Mouse (Mus musculus) kidney, adult 2 months (tissue): ENCODE measurements around the gene Ugt1a2.

Source experiments
- CTCF ChIP-seq: fragments of 200-500 bp; conservative IDR thresholded peaks from 2 replicates; pipeline ENCODE4 v1.5.1; 2011; ENCODE audit warnings: low read depth, mild to moderate bottlenecking, control low read depth, low read length, moderate library complexity, mixed read lengths; ENCODE audit not compliant: insufficient read depth, insufficient read length
- POLR2A ChIP-seq: fragments of 200-500 bp; IDR thresholded peaks from one replicate; pipeline ENCODE4 v1.6.1; 2011; ENCODE audit warnings: low read depth, low read length, control low read depth

DNA sequence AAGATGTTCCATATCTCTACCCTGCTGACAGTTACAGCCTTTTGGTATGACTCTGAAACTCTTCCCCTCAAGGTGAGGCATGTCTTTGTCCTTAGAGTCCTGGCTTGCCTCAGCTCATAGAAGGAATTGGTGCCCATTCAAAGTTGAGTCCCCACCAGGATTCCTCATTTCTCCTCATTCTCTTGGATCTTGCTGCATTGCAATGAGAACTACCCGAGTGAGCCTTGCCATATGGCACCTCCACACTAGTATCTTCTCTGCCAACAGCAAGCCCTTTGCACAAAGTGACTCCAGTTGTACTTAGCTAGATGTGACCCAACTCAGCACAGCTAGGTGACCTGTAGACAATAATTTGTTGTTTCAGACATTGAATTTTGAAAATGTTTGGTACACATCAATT lies 23.2 kb downstream of the Ugt1a2 start:
- TF ChIP-seq POLR2A (no peak), CTCF (no peak)
